Mouse (Mus musculus): ENCODE results near the gene Gm44596. TPM values are rescaled to one million over a fixed set of nuclear protein-coding genes. Genes with fewer than 3 reads are reported as not detected.
A peak's percentile ranks its signal among the peaks of the same experiment; 100 is the strongest.

The Gm44596 gene
- polyA plus RNA-seq, 1 experiment from 2014 or later = not detected

GRCm38 (mm10) chr6:128389185-128389584, 13.9 kb downstream of the Gm44596 start:
- Histone ChIP-seq H3K27me3 (replicated peaks; ENCODE audit: control insufficient read depth, insufficient read depth, low read length) (no peaks in the 10 kb centered on the region), H3K9me3 (ENCODE audit: control insufficient read depth) (no peaks in the 10 kb centered on the region), H3K4me3 (ENCODE audit: low read depth, low read length) (no peak overlapping the region), H3K27ac (ENCODE audit: low read depth, low read length) (peak overlapping the region; percentile 24; the same call in 1 of the 2 replicates), H3K9ac (ENCODE audit: low read depth, low read length) (no peak overlapping the region), H3K4me2 (replicated peaks; ENCODE audit: low read depth) (peak overlapping the region; percentile 10; the same call in 1 of the 2 replicates), H3K36me3 (ENCODE audit: control insufficient read depth, insufficient read depth) (no peaks in the 10 kb centered on the region), H3K4me1 (replicated peaks; ENCODE audit: control insufficient read depth, insufficient read depth, low read length) (no peaks in the 10 kb centered on the region)
- 39% methylated on average over 1 of the region's 1 CpGs for WGBS
- no peak for TF ChIP-seq CTCF (IDR thresholded peaks at IDR 0.05; ENCODE audit: low read depth)
- ATAC-seq = peak; percentile 68

GRCm38 (mm10) chr6:128390683-128391082, 15.4 kb downstream of the Gm44596 start:
- WGBS = 26% methylated on average over 1 of the region's 1 CpGs
- H3K9me3 ChIP-seq (ENCODE audit: control insufficient read depth) = no peaks in the 10 kb centered on the region
- no peaks in the 10 kb centered on the region for H3K36me3 ChIP-seq (ENCODE audit: control insufficient read depth, insufficient read depth)
- no peaks in the 10 kb centered on the region for H3K27me3 ChIP-seq (replicated peaks; ENCODE audit: control insufficient read depth, insufficient read depth, low read length)
- no peak overlapping the region for H3K9ac ChIP-seq (ENCODE audit: low read depth, low read length)
- no peak overlapping the region for H3K4me2 ChIP-seq (replicated peaks; ENCODE audit: low read depth)
- no peak for TF ChIP-seq CTCF (IDR thresholded peaks at IDR 0.05; ENCODE audit: low read depth)
- H3K4me1 ChIP-seq (replicated peaks; ENCODE audit: control insufficient read depth, insufficient read depth, low read length) = no peaks in the 10 kb centered on the region
- no peak overlapping the region for H3K27ac ChIP-seq (ENCODE audit: low read depth, low read length)
- no peak for ATAC-seq
- H3K4me3 ChIP-seq (ENCODE audit: low read depth, low read length) = no peak overlapping the region

DNA sequence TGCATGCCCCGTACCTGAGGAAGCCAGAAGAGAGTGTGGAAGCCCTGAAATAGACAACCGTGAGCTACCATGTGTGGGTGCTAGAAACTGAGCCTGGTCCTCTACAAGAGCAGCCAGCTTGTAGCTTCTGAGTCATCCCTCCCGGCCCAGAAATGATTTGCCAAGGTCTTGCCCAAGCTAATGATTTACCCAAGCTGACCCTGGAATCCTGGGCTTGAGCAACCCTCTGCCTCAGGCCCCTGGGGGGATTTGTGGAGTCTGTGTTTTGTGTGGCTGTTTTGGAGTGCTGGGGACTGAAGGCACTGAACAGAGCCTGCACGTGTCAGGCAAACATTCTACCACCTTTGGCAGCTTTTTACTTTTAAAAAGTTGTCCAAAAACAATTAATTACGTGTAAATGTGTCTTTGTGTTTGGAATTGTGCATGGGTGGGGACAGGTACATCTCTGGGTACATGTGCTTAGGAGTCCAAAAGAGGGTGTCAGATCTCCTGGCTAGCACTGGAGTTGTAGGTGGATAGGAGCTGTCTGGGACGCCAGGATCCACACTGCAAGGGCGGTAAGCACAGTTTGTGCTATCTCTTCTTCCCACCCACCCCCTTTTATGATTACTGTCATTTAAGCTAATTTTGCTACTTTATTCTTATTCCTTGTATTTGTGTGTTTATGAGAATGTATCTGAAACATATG, 22.4 kb downstream of the Gm44596 start:
- H3K4me1 ChIP-seq (replicated peaks; ENCODE audit: control insufficient read depth, insufficient read depth, low read length) = no peaks in the 10 kb centered on the region
- no peak overlapping the region for H3K4me2 ChIP-seq (replicated peaks; ENCODE audit: low read depth)
- WGBS = 54% methylated on average over 7 of the region's 7 CpGs
- no peaks in the 10 kb centered on the region for H3K36me3 ChIP-seq (ENCODE audit: control insufficient read depth, insufficient read depth)
- H3K9ac ChIP-seq (ENCODE audit: low read depth, low read length) = no peak overlapping the region
- peak; percentile 67; the same call in 1 of the 2 replicates for ATAC-seq
- H3K27ac ChIP-seq (ENCODE audit: low read depth, low read length) = no peak overlapping the region
- H3K9me3 ChIP-seq (ENCODE audit: control insufficient read depth) = no peaks in the 10 kb centered on the region
- no peak overlapping the region for H3K4me3 ChIP-seq (ENCODE audit: low read depth, low read length)
- H3K27me3 ChIP-seq (replicated peaks; ENCODE audit: control insufficient read depth, insufficient read depth, low read length) = no peaks in the 10 kb centered on the region
- no peak for TF ChIP-seq CTCF (IDR thresholded peaks at IDR 0.05; ENCODE audit: low read depth)

DNA sequence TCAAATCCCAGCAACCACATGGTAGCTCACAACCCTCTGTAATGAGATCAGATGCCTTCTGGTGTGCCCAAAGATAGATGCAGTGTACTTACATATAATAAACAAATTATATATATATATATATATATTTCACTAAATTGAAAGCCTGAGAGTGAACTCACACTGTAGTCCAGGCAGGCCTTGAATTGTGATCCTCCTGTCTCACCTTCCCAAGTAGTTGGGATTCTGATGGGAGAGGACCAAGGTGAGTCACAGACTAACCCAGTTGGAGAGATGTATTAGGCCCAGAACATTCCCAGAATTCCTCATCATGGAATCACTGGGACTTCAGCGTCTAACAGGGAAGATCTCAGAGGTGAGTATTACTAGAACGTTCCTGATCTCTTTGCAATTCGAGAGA, 23.7 kb downstream of the Gm44596 start, which contains the start of gene Nrip2:
Gene Nrip2 (plus strand): TSS at position 301 of the 400 bp plus-strand sequence.
- Histone ChIP-seq H3K36me3 (ENCODE audit: control insufficient read depth, insufficient read depth) (no peaks in the 10 kb centered on the region), H3K27me3 (replicated peaks; ENCODE audit: control insufficient read depth, insufficient read depth, low read length) (no peaks in the 10 kb centered on the region), H3K27ac (ENCODE audit: low read depth, low read length) (no peak within 1 kb of the TSS), H3K4me3 (ENCODE audit: low read depth, low read length) (peak within 1 kb of the TSS; percentile 29), H3K9me3 (ENCODE audit: control insufficient read depth) (no peaks in the 10 kb centered on the region), H3K4me1 (replicated peaks; ENCODE audit: control insufficient read depth, insufficient read depth, low read length) (no peaks in the 10 kb centered on the region), H3K9ac (ENCODE audit: low read depth, low read length) (0 out of 2 replicates have a peak within 1 kb of the TSS, but pooled peaks have one; percentile 27), H3K4me2 (replicated peaks; ENCODE audit: low read depth) (peak within 1 kb of the TSS; percentile 56)
- no peak for TF ChIP-seq CTCF (IDR thresholded peaks at IDR 0.05; ENCODE audit: low read depth)
- WGBS = 60% methylated on average over 3 of the region's 3 CpGs
- ATAC-seq = no peak

DNA sequence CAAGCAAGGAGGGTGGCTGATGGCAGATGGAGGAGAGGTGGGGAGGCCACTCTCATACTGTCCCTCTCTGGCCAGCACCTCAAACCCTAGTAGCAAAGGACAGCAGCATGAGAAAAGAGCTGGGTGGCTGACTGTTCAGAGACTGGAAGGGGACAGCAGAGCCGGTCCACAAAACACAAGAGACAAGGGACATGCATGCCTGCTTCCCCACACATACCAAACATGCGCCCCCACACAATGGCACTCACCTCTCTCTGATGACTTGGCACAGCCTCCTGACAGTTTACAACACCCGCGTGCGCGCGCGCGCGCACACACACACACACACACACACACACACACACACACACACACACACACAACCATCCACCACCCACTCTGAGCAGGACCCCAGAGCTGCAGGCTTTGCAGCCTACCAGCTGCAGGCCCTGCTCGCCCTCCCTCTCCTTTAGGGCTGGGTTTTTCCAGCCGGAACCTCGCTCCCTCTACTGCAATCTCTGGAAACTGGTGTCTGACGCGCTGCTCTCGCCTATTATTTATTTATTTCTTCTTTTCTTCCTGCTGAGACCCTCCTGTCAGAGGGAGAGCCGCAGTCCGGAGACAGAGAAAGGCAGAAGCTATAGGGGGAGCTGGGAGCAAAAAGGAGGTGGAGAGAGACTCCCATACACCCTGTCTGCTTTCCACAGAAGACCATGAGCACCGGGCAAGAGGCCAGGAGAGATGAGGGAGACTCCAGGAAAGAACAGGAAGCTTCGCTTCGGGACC, 24.3 kb downstream of the Gm44596 start:
- TF ChIP-seq CTCF (IDR thresholded peaks at IDR 0.05; ENCODE audit: low read depth) = no peak
- Histone ChIP-seq H3K4me2 (replicated peaks; ENCODE audit: low read depth) (peak overlapping the region; percentile 56), H3K4me3 (ENCODE audit: low read depth, low read length) (peak overlapping the region; percentile 29), H3K4me1 (replicated peaks; ENCODE audit: control insufficient read depth, insufficient read depth, low read length) (no peaks in the 10 kb centered on the region), H3K9ac (ENCODE audit: low read depth, low read length) (0 out of 2 replicates have a peak overlapping the region, but pooled peaks have one; percentile 27), H3K27me3 (replicated peaks; ENCODE audit: control insufficient read depth, insufficient read depth, low read length) (no peaks in the 10 kb centered on the region), H3K27ac (ENCODE audit: low read depth, low read length) (no peak overlapping the region), H3K36me3 (ENCODE audit: control insufficient read depth, insufficient read depth) (no peaks in the 10 kb centered on the region), H3K9me3 (ENCODE audit: control insufficient read depth) (no peaks in the 10 kb centered on the region)
- ATAC-seq = peak; percentile 24; the same call in 1 of the 2 replicates
- 12% methylated on average over 13 of the region's 21 CpGs for WGBS

GRCm38 (mm10) chr6:128404708-128405107, 29.4 kb downstream of the Gm44596 start:
- Histone ChIP-seq H3K27ac (ENCODE audit: low read depth, low read length) (no peak overlapping the region), H3K4me3 (ENCODE audit: low read depth, low read length) (no peak overlapping the region), H3K9me3 (ENCODE audit: control insufficient read depth) (no peaks in the 10 kb centered on the region), H3K4me2 (replicated peaks; ENCODE audit: low read depth) (no peak overlapping the region), H3K27me3 (replicated peaks; ENCODE audit: control insufficient read depth, insufficient read depth, low read length) (no peaks in the 10 kb centered on the region), H3K4me1 (replicated peaks; ENCODE audit: control insufficient read depth, insufficient read depth, low read length) (no peaks in the 10 kb centered on the region), H3K36me3 (ENCODE audit: control insufficient read depth, insufficient read depth) (peaks cover 25% of the 10 kb centered on the region), H3K9ac (ENCODE audit: low read depth, low read length) (no peak overlapping the region)
- ATAC-seq = no peak
- TF ChIP-seq CTCF (IDR thresholded peaks at IDR 0.05; ENCODE audit: low read depth) = no peak
- WGBS = 55% methylated on average over 5 of the region's 5 CpGs

Data from intestine, postnatal 0 days (tissue).